Mouse (Mus musculus): ENCODE results near the gene Entr1. TPM values are rescaled to one million over a fixed set of nuclear protein-coding genes. Genes with fewer than 3 reads are reported as not detected.

The Entr1 gene
- 174 TPM for polyA plus RNA-seq (2017; shearing (Covaris generic))

DNA sequence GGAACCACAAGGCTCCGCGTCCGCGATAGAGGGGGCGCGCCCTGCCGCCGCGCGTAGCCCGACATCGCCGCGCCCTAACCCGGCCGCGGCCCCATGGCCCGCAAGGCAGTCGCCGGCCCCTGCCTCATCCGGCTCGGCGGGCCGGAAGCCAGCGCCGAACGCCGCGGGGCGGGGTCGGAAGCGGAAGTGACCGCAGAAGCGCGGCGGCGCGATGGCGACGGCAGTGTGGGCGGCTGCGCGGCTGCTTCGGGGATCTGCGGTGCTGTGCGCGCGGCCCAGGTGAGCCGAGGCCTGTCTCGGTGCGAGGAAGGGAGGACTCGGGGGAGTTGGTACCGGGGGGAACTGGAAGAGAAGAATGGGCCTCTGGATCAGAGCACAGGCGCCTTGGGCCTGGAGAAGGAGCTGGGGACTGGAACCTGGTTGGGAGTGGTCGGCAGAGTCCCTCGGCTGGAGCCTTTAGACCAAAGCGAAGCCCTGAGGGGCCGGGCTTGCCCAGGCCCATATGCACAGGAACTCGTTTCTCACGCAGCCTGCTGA is at the start of gene Entr1, which contains the start of gene Pmpca:
Gene Entr1, minus strand, starts transcription at position 163 of the 537 bp plus-strand sequence.
Gene Pmpca, plus strand, starts transcription at position 186 of the 537 bp plus-strand sequence.

GRCm38 (mm10) chr2:26408515-26409356 is 19.6 kb upstream of the Entr1 start, which contains the start of gene Inpp5e:
Gene Inpp5e, minus strand, starts transcription at chr2:26409203.

GRCm38 (mm10) chr2:26380131-26380771 is 8.9 kb downstream of the Entr1 start, which contains the start of gene Snapc4:
Gene Snapc4, minus strand, starts transcription at chr2:26380653.

GRCm38 (mm10) chr2:26360772-26361171 is 28.3 kb downstream of the Entr1 start, which contains the start of gene Card9:
Gene Card9, minus strand, starts transcription at chr2:26360918.

GRCm38 (mm10) chr2:26351358-26352290 is 37.5 kb downstream of the Entr1 start, which contains the start of gene Dnlz:
Gene Dnlz, minus strand, starts transcription at chr2:26352110.

Other genes starting within 250 kb of the Entr1 start
- not detected for gene Lhx3, start 181.0 kb downstream of the Entr1 start, polyA plus RNA-seq (2017; shearing (Covaris generic))
- gene Qsox2, start 151.8 kb downstream of the Entr1 start, polyA plus RNA-seq (2017; shearing (Covaris generic)): 11.5 TPM
- 0.05 TPM for gene Ccdc187, start 94.8 kb downstream of the Entr1 start, polyA plus RNA-seq (2017; shearing (Covaris generic))
- 10.5 TPM for gene Gpsm1, start 73.8 kb downstream of the Entr1 start, polyA plus RNA-seq (2017; shearing (Covaris generic))
- gene Dnlz, start 37.2 kb downstream of the Entr1 start, polyA plus RNA-seq (2017; shearing (Covaris generic)): 20.6 TPM
- 3.4 TPM for gene Card9, start 28.4 kb downstream of the Entr1 start, polyA plus RNA-seq (2017; shearing (Covaris generic))
- 60.2 TPM for gene Snapc4, start 8.7 kb downstream of the Entr1 start, polyA plus RNA-seq (2017; shearing (Covaris generic))
- 108 TPM for gene Pmpca, start within 50 bp of the Entr1 start, polyA plus RNA-seq (2017; shearing (Covaris generic))
- gene Inpp5e, start 19.9 kb upstream of the Entr1 start, polyA plus RNA-seq (2017; shearing (Covaris generic)): 36.5 TPM
- 54.4 TPM for gene Sec16a, start 55.9 kb upstream of the Entr1 start, polyA plus RNA-seq (2017; shearing (Covaris generic))
- gene Notch1, start 127.3 kb upstream of the Entr1 start, polyA plus RNA-seq (2017; shearing (Covaris generic)): 46.3 TPM
- 0.87 TPM for gene Egfl7, start 190.7 kb upstream of the Entr1 start, polyA plus RNA-seq (2017; shearing (Covaris generic))
- gene Gm20532, start 197.3 kb upstream of the Entr1 start, polyA plus RNA-seq (2017; shearing (Covaris generic)): not detected
- 21.1 TPM for gene Agpat2, start 215.1 kb upstream of the Entr1 start, polyA plus RNA-seq (2017; shearing (Covaris generic))
- gene Fam69b, start 239.1 kb upstream of the Entr1 start, polyA plus RNA-seq (2017; shearing (Covaris generic)): 5.0 TPM

All from CD4-positive, CD25-positive, alpha-beta regulatory T cell (primary cell).